Mouse (Mus musculus) limb, embryonic 12.5 days (tissue): ENCODE measurements around the gene Syk. TPM values are rescaled to one million over a fixed set of nuclear protein-coding genes. Genes with fewer than 3 reads are reported as not detected.

ENCODE experiments used
- ATAC-seq: fragments of 200-750 bp; cut with Nextera tagmentation; 2 replicates; pipeline ENCODE4 v1.8.0; 2017; ENCODE audit warnings: low read depth, moderate TSS enrichment; ENCODE audit not compliant: insufficient number of reproducible peaks, insufficient read depth, low FRiP score, low TSS enrichment
- H3K27ac ChIP-seq: fragments of 300-500 bp; sonication (generic); 2 replicates; pipeline ENCODE4 v1.5.1; 2016; ENCODE audit warnings: mild to moderate bottlenecking, moderate library complexity
- H3K27me3 ChIP-seq: fragments of 300-500 bp; sonication (generic); 2 replicates; pipeline ENCODE4 v1.6.1; 2016; ENCODE audit warnings: mild to moderate bottlenecking, moderate library complexity
- H3K36me3 ChIP-seq: fragments of 300-500 bp; sonication (generic); 2 replicates; pipeline ENCODE4 v1.6.1; 2016; ENCODE audit warnings: mild to moderate bottlenecking, moderate library complexity
- H3K4me1 ChIP-seq: fragments of 300-500 bp; sonication (generic); replicated peaks from 2 replicates; pipeline ENCODE4 v1.6.1; 2016
- H3K4me2 ChIP-seq: fragments of 300-500 bp; sonication (generic); 2 replicates; pipeline ENCODE4 v1.6.1; 2016; ENCODE audit warnings: mild to moderate bottlenecking, moderate library complexity
- H3K4me3 ChIP-seq: fragments of 300-500 bp; sonication (generic); replicated peaks from 2 replicates; pipeline ENCODE4 v1.5.1; 2016; ENCODE audit warnings: mild to moderate bottlenecking
- H3K9ac ChIP-seq: fragments of 300-500 bp; sonication (generic); replicated peaks from 2 replicates; pipeline ENCODE4 v1.6.1; 2016; ENCODE audit warnings: mild to moderate bottlenecking, moderate library complexity
- H3K9me3 ChIP-seq: fragments of 300-500 bp; sonication (generic); 2 replicates; pipeline ENCODE4 v1.6.1; 2016; ENCODE audit warnings: mild to moderate bottlenecking, moderate library complexity
- WGBS: fragments of 180-500 bp; shearing (Covaris S2); methylation state at CpG from one replicate; pipeline ENCODE4 v1.1.7; 2016; 5-methylcytosine and 5-hydroxymethylcytosine counted together
- polyA plus RNA-seq: library from polyadenylated mRNA; unstranded; fragments of >200 nt; fragmentation: Nextera tagmentation; extraction: Ambion mirVana; gene quantifications from 2 replicates; pipeline ENCODE4 v1.2.1, GENCODE M21; 2016

The Syk gene
- polyA plus RNA-seq, 1 experiment from 2014 or later = 2.4 TPM

DNA sequence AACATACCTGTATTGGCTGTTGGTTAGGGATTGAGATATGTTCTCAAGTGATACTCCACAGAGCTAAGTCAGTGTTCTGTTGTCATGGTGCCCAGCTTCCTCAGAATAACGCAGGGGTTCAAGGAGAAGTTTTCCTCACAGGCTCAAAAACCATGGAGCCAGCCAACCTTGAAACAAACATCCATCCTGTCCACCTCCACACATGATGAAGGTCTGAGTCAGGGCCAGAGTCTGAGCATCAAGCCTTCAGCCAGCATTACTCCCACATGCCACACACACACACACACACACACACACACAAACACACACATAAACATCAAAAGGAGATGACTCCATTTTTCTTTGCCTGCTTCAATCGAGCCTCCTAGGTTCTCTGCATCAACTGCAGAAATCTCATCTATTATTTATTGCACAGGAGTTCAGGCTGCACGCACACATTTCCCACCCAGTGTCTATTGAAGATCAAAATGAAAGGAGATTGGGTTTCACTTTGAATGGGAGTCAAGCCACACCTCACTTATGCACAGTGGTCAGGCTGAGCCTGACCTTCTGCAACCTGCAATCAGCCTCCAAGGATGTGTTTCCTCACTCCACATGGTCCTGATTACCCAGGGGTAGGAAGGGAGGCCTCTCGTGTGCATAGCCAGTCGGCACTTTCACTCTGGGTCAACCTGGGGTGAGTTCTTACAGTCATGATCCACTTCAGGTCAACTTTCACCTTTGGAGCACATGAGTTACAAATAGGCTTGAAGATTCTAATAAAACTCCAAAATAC lies 93.9 kb downstream of the Syk start:
- Histone ChIP-seq H3K27ac (no peak overlapping the region), H3K4me2 (no peak overlapping the region), H3K36me3 (no peaks in the 10 kb centered on the region), H3K9me3 (peaks cover 4% of the 10 kb centered on the region; the same call in 1 of the 2 replicates), H3K4me3 (no peak overlapping the region), H3K4me1 (peaks cover 31% of the 10 kb centered on the region), H3K27me3 (no peaks in the 10 kb centered on the region), H3K9ac (no peak overlapping the region)
- 24% methylated on average over 5 of the region's 5 CpGs for WGBS
- ATAC-seq = no peak

- H3K9me3 ChIP-seq = no peaks in the 10 kb centered on the region
- no peak for ATAC-seq
- H3K4me1 ChIP-seq = peaks cover 17% of the 10 kb centered on the region
- 74% methylated on average over 5 of the region's 5 CpGs for WGBS
- no peaks in the 10 kb centered on the region for H3K36me3 ChIP-seq
- no peak overlapping the region for H3K9ac ChIP-seq
- H3K4me2 ChIP-seq = no peak overlapping the region
- H3K27me3 ChIP-seq = no peaks in the 10 kb centered on the region
- H3K27ac ChIP-seq = no peak overlapping the region
- H3K4me3 ChIP-seq = no peak overlapping the region
Measured at GRCm38 (mm10) chr13:52679906-52680305, 96.9 kb downstream of the Syk start.

DNA sequence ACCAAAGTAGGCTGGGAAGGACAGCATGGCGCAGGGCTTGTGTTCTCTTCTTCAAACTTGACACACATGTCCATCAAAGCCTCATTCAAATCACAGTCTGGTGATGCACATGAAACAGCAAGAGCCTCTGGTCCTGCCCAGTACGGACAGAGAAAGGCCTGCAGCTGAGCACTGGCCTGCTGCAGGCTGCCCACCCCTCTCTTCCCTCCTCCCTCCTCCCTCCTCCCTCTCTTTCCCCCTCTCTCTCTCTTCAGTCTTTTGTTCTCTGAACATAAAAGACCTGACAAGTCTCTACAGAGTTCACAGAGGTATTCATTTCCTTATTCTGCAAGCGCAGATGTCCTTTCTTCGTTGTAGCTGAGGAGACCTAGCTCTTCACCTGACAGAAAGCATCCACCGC lies 99.1 kb downstream of the Syk start:
- no peak overlapping the region for H3K27ac ChIP-seq
- no peak for ATAC-seq
- no peaks in the 10 kb centered on the region for H3K36me3 ChIP-seq
- no peaks in the 10 kb centered on the region for H3K9me3 ChIP-seq
- H3K4me2 ChIP-seq = no peak overlapping the region
- WGBS = 76% methylated on average over 5 of the region's 5 CpGs
- H3K27me3 ChIP-seq = no peaks in the 10 kb centered on the region
- H3K9ac ChIP-seq = no peak overlapping the region
- H3K4me1 ChIP-seq = no peaks in the 10 kb centered on the region; the same call in 1 of the 2 replicates
- no peak overlapping the region for H3K4me3 ChIP-seq

- H3K4me1 ChIP-seq = no peaks in the 10 kb centered on the region
- 84% methylated on average over 13 of the region's 13 CpGs for WGBS
- ATAC-seq = no peak
Measured at GRCm38 (mm10) chr13:52690425-52690824, 107.5 kb downstream of the Syk start.

GRCm38 (mm10) chr13:52692311-52692710 lies 109.3 kb downstream of the Syk start:
- Histone ChIP-seq H3K27me3 (no peaks in the 10 kb centered on the region), H3K9me3 (no peaks in the 10 kb centered on the region), H3K27ac (no peak overlapping the region), H3K4me3 (no peak overlapping the region), H3K4me1 (no peaks in the 10 kb centered on the region), H3K4me2 (no peak overlapping the region), H3K9ac (no peak overlapping the region), H3K36me3 (no peaks in the 10 kb centered on the region)
- ATAC-seq = no peak
- 86% methylated on average over 6 of the region's 6 CpGs for WGBS

More at GRCm38 (mm10) chr13:52690425-52690824, 107.5 kb downstream of the Syk start:
- Histone ChIP-seq H3K9me3 (no peaks in the 10 kb centered on the region), H3K4me2 (no peak overlapping the region), H3K9ac (no peak overlapping the region), H3K27ac (no peak overlapping the region), H3K36me3 (no peaks in the 10 kb centered on the region), H3K27me3 (no peaks in the 10 kb centered on the region), H3K4me3 (no peak overlapping the region)

DNA sequence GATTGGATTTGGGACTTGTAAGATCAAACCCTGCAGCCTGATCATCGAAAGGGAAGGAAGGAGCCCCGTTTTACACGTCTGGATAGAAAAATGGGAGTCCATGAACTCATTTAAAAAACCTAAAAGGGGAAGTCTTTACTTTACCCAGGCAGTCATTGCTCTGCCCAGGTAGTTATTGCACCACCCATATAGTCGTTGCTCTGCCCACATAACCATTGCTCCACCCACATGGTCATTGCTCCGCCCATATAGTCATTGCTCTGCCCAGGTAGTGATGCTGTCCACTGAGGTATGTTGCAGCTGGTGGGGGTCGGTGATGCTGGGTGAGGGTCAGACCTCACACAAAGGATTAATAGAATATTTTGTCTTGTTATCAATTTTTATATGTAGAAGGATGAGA lies 111.9 kb downstream of the Syk start:
- no peak overlapping the region for H3K27ac ChIP-seq
- no peaks in the 10 kb centered on the region for H3K4me1 ChIP-seq
- H3K9me3 ChIP-seq = no peaks in the 10 kb centered on the region
- no peak overlapping the region for H3K9ac ChIP-seq
- H3K4me3 ChIP-seq = no peak overlapping the region
- H3K36me3 ChIP-seq = no peaks in the 10 kb centered on the region
- 84% methylated on average over 6 of the region's 6 CpGs for WGBS
- no peaks in the 10 kb centered on the region for H3K27me3 ChIP-seq
- H3K4me2 ChIP-seq = no peak overlapping the region
- ATAC-seq = no peak

Other genes starting within 250 kb of the Syk start
- 0.33 and 0.38 TPM in 2 replicates for gene Diras2, start 51.9 kb upstream of the Syk start, polyA plus RNA-seq